Mouse (Mus musculus): ENCODE results near the gene Sestd1.

DNA sequence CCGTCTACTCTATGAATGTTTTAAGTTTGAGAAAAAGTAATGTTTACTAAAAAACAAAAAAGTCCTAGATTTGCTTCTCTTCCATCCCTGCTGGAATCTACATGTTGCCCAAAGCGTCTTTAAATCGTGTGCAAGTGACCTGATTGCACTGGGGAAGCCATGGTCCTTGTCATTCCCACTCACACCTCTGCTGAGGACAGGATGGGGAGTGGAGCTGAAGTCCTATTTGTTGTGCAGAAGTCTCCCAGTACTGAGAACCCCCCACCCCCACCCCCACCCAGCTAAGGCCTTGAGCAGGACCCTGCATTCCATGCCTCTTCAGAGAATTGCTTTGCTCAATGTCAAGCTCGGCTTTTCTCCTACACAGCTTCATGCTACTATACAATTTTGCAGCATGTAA lies 111.2 kb downstream of the Sestd1 start:
- TF ChIP-seq GATA1 (IDR thresholded peaks at IDR 0.05; ENCODE audit: low read length), result no peak
- no peak for TF ChIP-seq TAL1 (IDR thresholded peaks at IDR 0.05; ENCODE audit: low read length)
